Mouse (Mus musculus) heart, embryonic 12.5 days (tissue): ENCODE measurements at regions not wholly inside any gene's neighbourhood (a gene's known extent, or its start where the extent isn't known, plus 50 kb on each side); places are given as distances from the start of the nearest gene placed in this dataset.

ENCODE experiments used
- ATAC-seq: fragments of 200-750 bp; cut with Nextera tagmentation; 2 replicates; pipeline ENCODE4 v1.8.0; 2017; ENCODE audit warnings: moderate TSS enrichment, moderate library complexity; ENCODE audit not compliant: insufficient number of reproducible peaks, low FRiP score
- H3K27ac ChIP-seq: fragments of 300-500 bp; sonication (generic); 2 replicates; pipeline ENCODE4 v1.5.1; 2016; ENCODE audit warnings: mild to moderate bottlenecking, moderate library complexity; ENCODE audit not compliant: poor library complexity, severe bottlenecking
- H3K27me3 ChIP-seq: fragments of 300-500 bp; sonication (generic); replicated peaks from 2 replicates; pipeline ENCODE4 v1.6.1; 2016; ENCODE audit warnings: mild to moderate bottlenecking, moderate library complexity
- H3K36me3 ChIP-seq: fragments of 300-500 bp; sonication (generic); 2 replicates; pipeline ENCODE4 v1.6.1; 2016; ENCODE audit warnings: mild to moderate bottlenecking, moderate library complexity
- H3K4me1 ChIP-seq: fragments of 300-500 bp; sonication (generic); replicated peaks from 2 replicates; pipeline ENCODE4 v1.6.1; 2016; ENCODE audit warnings: mild to moderate bottlenecking
- H3K4me2 ChIP-seq: fragments of 300-500 bp; sonication (generic); 2 replicates; pipeline ENCODE4 v1.6.1; 2016; ENCODE audit warnings: mild to moderate bottlenecking, moderate library complexity
- H3K4me3 ChIP-seq: fragments of 300-500 bp; sonication (generic); 2 replicates; pipeline ENCODE4 v1.5.1; 2016; ENCODE audit warnings: mild to moderate bottlenecking
- H3K9ac ChIP-seq: fragments of 300-500 bp; sonication (generic); 2 replicates; pipeline ENCODE4 v1.6.1; 2016; ENCODE audit warnings: mild to moderate bottlenecking, moderate library complexity
- H3K9me3 ChIP-seq: fragments of 300-500 bp; sonication (generic); replicated peaks from 2 replicates; pipeline ENCODE4 v1.6.1; 2016; ENCODE audit warnings: mild to moderate bottlenecking, moderate library complexity
- WGBS: fragments of 180-500 bp; shearing (Covaris S2); methylation state at CpG from one replicate; pipeline ENCODE4 v1.1.7; 2016; 5-methylcytosine and 5-hydroxymethylcytosine counted together

GRCm38 (mm10) chr1:59403831-59404547 is 78.2 kb upstream of the Fzd7 start:
- H3K27ac ChIP-seq = no peak overlapping the region
- no peaks in the 10 kb centered on the region for H3K9me3 ChIP-seq
- 84% methylated on average over 9 of the region's 9 CpGs for WGBS
- H3K4me3 ChIP-seq = no peak overlapping the region
- no peak overlapping the region for H3K9ac ChIP-seq
- H3K4me2 ChIP-seq = no peak overlapping the region
- no peak for ATAC-seq
- H3K36me3 ChIP-seq = no peaks in the 10 kb centered on the region
- peaks cover 7% of the 10 kb centered on the region for H3K4me1 ChIP-seq
- H3K27me3 ChIP-seq = peaks cover 19% of the 10 kb centered on the region; the same call in 1 of the 2 replicates

GRCm38 (mm10) chr1:59405370-59405769 is 76.9 kb upstream of the Fzd7 start:
- Histone ChIP-seq H3K27me3 (peaks cover 19% of the 10 kb centered on the region; the same call in 1 of the 2 replicates), H3K9ac (no peak overlapping the region), H3K27ac (no peak overlapping the region), H3K4me1 (peaks cover 15% of the 10 kb centered on the region), H3K4me3 (no peak overlapping the region), H3K4me2 (no peak overlapping the region), H3K36me3 (no peaks in the 10 kb centered on the region), H3K9me3 (no peaks in the 10 kb centered on the region)
- 74% methylated on average over 8 of the region's 8 CpGs for WGBS
- no peak for ATAC-seq

- ATAC-seq = no peak
- WGBS = 44% methylated on average over 6 of the region's 6 CpGs
- no peak overlapping the region for H3K27ac ChIP-seq
Measured at GRCm38 (mm10) chr1:59406741-59407306, 75.4 kb upstream of the Fzd7 start.

GRCm38 (mm10) chr1:59409585-59410160 is 72.6 kb upstream of the Fzd7 start:
- 6% methylated on average over 8 of the region's 8 CpGs for WGBS
- H3K4me1 ChIP-seq = peaks cover 15% of the 10 kb centered on the region
- H3K27me3 ChIP-seq = peaks cover 32% of the 10 kb centered on the region
- no peaks in the 10 kb centered on the region for H3K36me3 ChIP-seq
- H3K9ac ChIP-seq = no peak overlapping the region
- no peak overlapping the region for H3K4me3 ChIP-seq
- no peak for ATAC-seq
- H3K9me3 ChIP-seq = no peaks in the 10 kb centered on the region
- peak overlapping the region; percentile 20 for H3K4me2 ChIP-seq
- H3K27ac ChIP-seq = no peak overlapping the region

More at GRCm38 (mm10) chr1:59406741-59407306, 75.4 kb upstream of the Fzd7 start:
- Histone ChIP-seq H3K36me3 (no peaks in the 10 kb centered on the region), H3K4me1 (peaks cover 15% of the 10 kb centered on the region), H3K27me3 (peaks cover 19% of the 10 kb centered on the region; the same call in 1 of the 2 replicates), H3K4me3 (no peak overlapping the region), H3K4me2 (no peak overlapping the region), H3K9me3 (no peaks in the 10 kb centered on the region), H3K9ac (no peak overlapping the region)

- 83% methylated on average over 8 of the region's 8 CpGs for WGBS
- peaks cover 12% of the 10 kb centered on the region for H3K4me1 ChIP-seq
Measured at GRCm38 (mm10) chr1:59413264-59413663, 69.0 kb upstream of the Fzd7 start.

GRCm38 (mm10) chr1:59414401-59415210 is 67.6 kb upstream of the Fzd7 start:
- ATAC-seq = no peak
- no peaks in the 10 kb centered on the region for H3K9me3 ChIP-seq
- H3K4me1 ChIP-seq = peaks cover 2% of the 10 kb centered on the region
- H3K27ac ChIP-seq = no peak overlapping the region
- no peak overlapping the region for H3K4me2 ChIP-seq
- H3K27me3 ChIP-seq = peaks cover 38% of the 10 kb centered on the region
- no peaks in the 10 kb centered on the region for H3K36me3 ChIP-seq
- H3K4me3 ChIP-seq = no peak overlapping the region
- H3K9ac ChIP-seq = no peak overlapping the region
- WGBS = 78% methylated on average over 13 of the region's 13 CpGs

More at GRCm38 (mm10) chr1:59413264-59413663, 69.0 kb upstream of the Fzd7 start:
- Histone ChIP-seq H3K9ac (no peak overlapping the region), H3K4me3 (no peak overlapping the region), H3K36me3 (no peaks in the 10 kb centered on the region), H3K27ac (no peak overlapping the region), H3K27me3 (peaks cover 24% of the 10 kb centered on the region), H3K9me3 (no peaks in the 10 kb centered on the region), H3K4me2 (no peak overlapping the region)
- no peak for ATAC-seq

- Histone ChIP-seq H3K9me3 (no peaks in the 10 kb centered on the region), H3K27ac (no peak overlapping the region), H3K4me1 (no peaks in the 10 kb centered on the region), H3K4me2 (no peak overlapping the region), H3K36me3 (no peaks in the 10 kb centered on the region), H3K4me3 (no peak overlapping the region), H3K27me3 (peaks cover 48% of the 10 kb centered on the region), H3K9ac (no peak overlapping the region)
- 73% methylated on average over 11 of the region's 11 CpGs for WGBS
- ATAC-seq = no peak
Measured at GRCm38 (mm10) chr1:59415733-59416312, 66.4 kb upstream of the Fzd7 start.

- peaks cover 57% of the 10 kb centered on the region for H3K27me3 ChIP-seq
- H3K4me2 ChIP-seq = no peak overlapping the region
- H3K4me1 ChIP-seq = no peaks in the 10 kb centered on the region
- no peaks in the 10 kb centered on the region for H3K9me3 ChIP-seq
- H3K4me3 ChIP-seq = no peak overlapping the region
- no peak overlapping the region for H3K27ac ChIP-seq
- no peaks in the 10 kb centered on the region for H3K36me3 ChIP-seq
- 29% methylated on average over 1 of the region's 1 CpGs for WGBS
- ATAC-seq = no peak
- no peak overlapping the region for H3K9ac ChIP-seq
Measured at GRCm38 (mm10) chr1:59417317-59417716, 64.9 kb upstream of the Fzd7 start.

- Histone ChIP-seq H3K4me3 (no peak overlapping the region), H3K9ac (no peak overlapping the region), H3K4me2 (no peak overlapping the region), H3K27me3 (peaks cover 57% of the 10 kb centered on the region), H3K4me1 (no peaks in the 10 kb centered on the region; the same call in 1 of the 2 replicates), H3K36me3 (no peaks in the 10 kb centered on the region), H3K9me3 (no peaks in the 10 kb centered on the region), H3K27ac (no peak overlapping the region)
- no peak for ATAC-seq
- 64% methylated on average over 3 of the region's 3 CpGs for WGBS
Measured at GRCm38 (mm10) chr1:59417962-59418361, 64.3 kb upstream of the Fzd7 start.

GRCm38 (mm10) chr1:59418748-59419147 is 63.5 kb upstream of the Fzd7 start:
- H3K4me3 ChIP-seq = no peak overlapping the region
- 78% methylated on average over 9 of the region's 9 CpGs for whole genome bisulfite sequencing

More at GRCm38 (mm10) chr1:59418748-59419147, 63.5 kb upstream of the Fzd7 start:
- Histone ChIP-seq H3K9me3 (no peaks in the 10 kb centered on the region), H3K4me2 (no peak overlapping the region), H3K36me3 (no peaks in the 10 kb centered on the region), H3K9ac (no peak overlapping the region), H3K27me3 (peaks cover 57% of the 10 kb centered on the region), H3K4me1 (no peaks in the 10 kb centered on the region; the same call in 1 of the 2 replicates), H3K27ac (no peak overlapping the region)
- ATAC-seq = no peak
